Mouse (Mus musculus) adrenal gland, adult 2 months (tissue): Measurements from ENCODE around the gene Insrr. TPM values are rescaled to one million over a fixed set of nuclear protein-coding genes. Genes with fewer than 3 reads are reported as not detected.

Experiments
- DNase-seq: peaks from one replicate; pipeline ENCODE4 v3.0.0; 2021
- long read RNA-seq: library from polyadenylated mRNA; stranded (forward); transcript quantifications from one replicate; pipeline ENCODE4 v2.0.0, GENCODE M21; 2021
- polyA plus RNA-seq: library from polyadenylated mRNA; depleted of rRNA; stranded (reverse); fragments of >200 nt; gene quantifications from 2 replicates; pipeline ENCODE4 v1.2.3, GENCODE M21; 2012; rRNA removed
- total RNA-seq, 2 experiments: library from RNA; stranded (reverse); gene quantifications; 2 replicates each; pipeline ENCODE4 v1.2.3; 2021

Gene Insrr
- total RNA-seq, result under 1 TPM; 0.52 to 0.69 TPM
- polyA plus RNA-seq, result 1.2 and 3.9 TPM in 2 replicates
- long read RNA-seq, result 0 reads

GRCm38 (mm10) chr3:87796736-87797334 lies at the start of gene Insrr:
Gene Insrr (plus strand): TSS chr3:87796951.
- DNase-seq, result peak; percentile 40

GRCm38 (mm10) chr3:87748431-87748830 lies 48.3 kb upstream of the Insrr start, which contains the start of gene Lrrc71:
Gene Lrrc71 (minus strand): TSS chr3:87748625.
- DNase-seq, result no peak

DNA sequence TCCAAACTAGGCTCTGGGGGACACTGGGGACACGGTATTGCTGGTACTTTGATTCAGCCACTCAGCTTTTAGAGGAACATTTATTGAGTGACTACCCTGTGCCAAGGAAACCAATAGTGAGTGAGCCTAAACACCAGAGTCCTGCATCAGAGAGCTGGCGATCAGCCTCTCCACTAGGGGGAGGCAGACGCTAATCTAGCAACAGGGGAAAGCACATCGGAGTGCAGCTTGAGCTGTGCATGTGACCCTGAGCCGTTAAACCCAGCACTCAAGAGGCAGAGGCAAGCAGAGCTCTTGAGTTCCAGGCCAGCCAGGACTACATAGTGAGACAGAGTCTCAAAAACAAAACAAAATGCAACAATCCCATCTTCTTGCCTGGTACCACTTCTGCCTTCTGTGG lies 47.7 kb upstream of the Insrr start:
- peak; percentile 75 for DNase-seq

- DNase-seq, result no peak
These were observed 46.8 kb upstream of the Insrr start for GRCm38 (mm10) chr3:87749977-87750376.

GRCm38 (mm10) chr3:87752567-87752966 lies 44.2 kb upstream of the Insrr start:
- no peak for DNase-seq

GRCm38 (mm10) chr3:87753829-87754228 lies 42.9 kb upstream of the Insrr start:
- DNase-seq, result no peak

DNA sequence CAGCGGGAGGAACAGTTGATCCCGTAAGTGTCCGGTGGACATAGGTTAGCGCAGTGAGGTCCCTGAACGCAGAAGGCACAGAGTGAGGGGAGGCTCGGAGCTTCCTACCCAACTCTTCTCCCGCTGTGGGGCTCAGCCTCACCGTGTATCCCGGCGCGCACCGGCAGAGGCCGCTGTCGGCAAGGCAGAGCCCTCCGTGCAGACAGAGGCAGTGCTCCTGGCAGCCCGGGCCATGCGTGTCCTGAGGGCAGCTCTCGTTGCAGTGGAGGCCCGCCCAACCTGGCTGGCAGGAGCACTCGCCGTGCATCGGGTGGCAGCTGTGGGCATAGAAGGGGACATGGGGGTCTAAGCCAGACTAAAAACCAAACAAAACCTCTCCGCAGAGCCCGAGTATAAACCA lies 40.8 kb upstream of the Insrr start:
- peak; percentile 91 for DNase-seq

- no peak for DNase-seq
These were observed 40.3 kb upstream of the Insrr start for GRCm38 (mm10) chr3:87756488-87756887.

DNA sequence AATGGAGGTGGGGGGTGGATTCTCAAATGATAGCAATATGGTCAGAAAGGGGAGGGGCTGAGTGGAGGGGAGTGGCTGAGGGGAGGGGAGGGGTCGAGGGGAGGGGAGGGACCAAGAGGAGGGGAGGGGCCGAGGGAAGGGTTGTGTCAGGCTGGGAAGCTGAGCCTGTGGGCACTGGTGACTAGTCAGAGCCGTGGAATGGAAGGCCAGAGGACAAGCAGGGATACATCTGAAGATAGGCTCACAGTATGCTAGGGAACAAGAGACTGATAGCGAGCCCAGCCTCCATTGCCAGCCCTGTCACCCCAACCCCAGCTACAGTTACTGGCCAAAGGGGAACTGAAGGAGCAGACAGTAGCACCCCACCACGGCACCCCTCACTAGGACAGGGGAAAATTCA lies 38.1 kb upstream of the Insrr start:
- peak; percentile 52 for DNase-seq

- DNase-seq, result no peak
These were observed 35.1 kb upstream of the Insrr start for GRCm38 (mm10) chr3:87761408-87762375.

DNA sequence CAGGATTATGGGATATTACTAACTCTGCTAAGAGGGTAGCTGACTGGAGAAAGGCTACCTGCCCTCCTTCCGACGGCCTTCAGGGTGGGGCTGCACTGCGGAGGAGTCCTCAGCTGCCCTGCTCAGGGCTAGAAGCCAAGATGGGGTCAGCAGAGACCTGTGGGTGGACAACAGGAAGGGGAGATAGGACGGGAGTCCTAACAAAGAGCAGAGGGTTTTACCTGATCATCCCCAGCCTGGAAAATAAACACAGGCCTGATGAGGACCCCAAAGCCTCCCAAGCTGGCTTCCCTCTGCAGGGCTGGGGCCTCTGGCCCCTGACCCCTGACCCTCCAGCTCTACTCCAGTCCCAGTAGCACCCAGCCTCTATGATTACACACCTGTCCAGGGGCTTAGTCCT lies 33.5 kb upstream of the Insrr start:
- no peak for DNase-seq

DNA sequence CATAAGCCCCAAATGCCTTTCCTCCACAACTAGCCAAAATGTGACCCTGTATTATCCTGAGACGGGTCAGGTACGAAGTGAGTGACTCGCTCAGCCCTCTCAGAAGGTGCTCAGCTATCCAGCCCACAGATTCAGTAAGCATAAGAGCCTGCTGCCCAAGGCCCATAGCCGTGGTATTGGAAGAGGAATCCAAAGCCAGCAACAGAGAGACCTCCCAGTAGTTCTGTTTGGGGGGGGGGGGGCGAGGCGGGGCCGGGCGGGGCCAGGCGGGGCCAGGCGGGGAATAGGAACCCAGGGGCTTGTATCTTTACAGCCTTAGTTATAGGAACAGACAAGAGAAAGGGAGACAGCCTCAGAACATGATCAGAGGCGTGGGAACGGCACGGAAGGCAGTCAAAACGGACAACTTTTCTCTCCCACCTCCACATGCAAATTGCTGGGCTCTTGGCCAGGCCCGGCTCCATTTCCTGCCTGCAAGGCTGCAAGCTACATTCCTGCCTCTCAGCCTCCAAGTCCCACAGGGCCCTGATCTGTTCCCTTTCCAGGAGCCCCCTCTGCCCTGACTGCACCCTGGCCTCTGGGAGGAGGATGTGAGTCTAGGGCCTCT lies 33.0 kb upstream of the Insrr start:
- DNase-seq, result peak; percentile 75

DNA sequence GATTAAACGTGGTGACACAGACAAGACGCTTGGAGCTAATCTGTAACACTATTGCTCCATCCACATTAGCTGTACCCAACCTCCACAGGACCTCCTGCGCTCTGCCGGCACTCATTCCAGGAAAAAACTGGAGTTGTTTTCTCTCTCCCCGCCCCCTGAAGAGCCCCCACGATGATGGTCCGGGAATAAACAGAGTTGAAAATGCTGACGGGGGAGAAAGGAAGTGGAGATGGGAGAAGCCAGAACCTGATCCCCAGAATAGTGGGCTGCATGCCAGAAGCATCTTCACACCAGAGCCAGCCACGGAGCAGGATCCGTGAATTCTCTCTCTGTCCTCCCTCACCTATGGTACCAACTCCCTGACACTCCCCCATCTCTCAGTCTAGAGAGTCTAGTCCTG lies 32.2 kb upstream of the Insrr start:
- no peak for DNase-seq

GRCm38 (mm10) chr3:87765091-87765490 lies 31.7 kb upstream of the Insrr start:
- DNase-seq, result peak; percentile 68

DNA sequence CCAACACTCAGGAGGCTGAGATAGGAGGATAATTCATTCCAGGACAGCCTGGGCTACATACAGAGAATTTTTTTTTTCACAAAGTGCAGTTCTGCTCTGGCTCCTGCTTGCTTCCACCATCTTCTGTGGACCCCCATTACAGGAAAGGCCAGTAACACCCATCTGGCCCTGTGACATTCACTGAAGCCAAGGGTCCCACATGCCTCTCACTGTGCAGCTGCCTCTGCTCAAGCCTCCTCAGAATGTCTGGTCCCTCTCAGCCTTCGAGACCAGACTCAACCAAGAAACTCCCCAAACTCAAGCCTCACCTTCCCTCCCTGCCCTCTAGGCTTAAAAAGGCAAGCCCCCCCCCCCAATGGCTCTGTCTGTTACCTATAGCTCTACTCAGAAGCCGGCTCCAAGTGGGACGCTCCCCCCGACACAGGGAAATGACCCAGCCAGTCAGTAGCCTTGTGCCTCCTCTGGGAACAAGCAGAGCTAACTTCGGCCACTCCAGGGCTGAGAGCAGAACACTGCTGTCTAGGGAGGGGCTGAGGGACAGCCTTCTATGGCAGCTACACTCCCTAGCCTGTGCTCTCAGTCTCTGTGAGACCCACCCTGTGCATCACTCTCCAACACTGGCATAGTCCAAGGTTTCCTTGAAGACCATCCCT lies 31.0 kb upstream of the Insrr start:
- no peak for DNase-seq

DNA sequence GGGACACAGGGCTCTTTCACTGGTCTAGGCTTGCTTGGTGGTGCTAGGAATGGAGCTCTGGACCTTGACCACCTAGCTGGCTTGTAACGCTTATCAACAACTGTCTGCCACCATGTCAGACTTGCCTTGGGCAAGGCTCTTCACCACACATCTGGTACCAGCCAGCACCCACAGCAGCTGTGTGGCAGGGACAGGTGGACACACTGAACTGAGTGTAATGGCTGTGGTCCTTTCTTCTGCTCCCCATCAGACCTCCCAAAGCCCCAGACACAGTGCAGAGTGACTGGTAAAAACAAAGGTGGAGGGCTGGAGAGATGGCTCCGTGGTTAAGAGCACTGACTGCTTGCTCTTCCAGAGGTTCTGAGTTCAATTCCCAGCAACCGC lies 30.5 kb upstream of the Insrr start:
- DNase-seq, result no peak

GRCm38 (mm10) chr3:87767764-87768163 lies 29.0 kb upstream of the Insrr start:
- DNase-seq, result no peak

- no peak for DNase-seq
These were observed 28.3 kb upstream of the Insrr start for GRCm38 (mm10) chr3:87768431-87768830.

GRCm38 (mm10) chr3:87768844-87769243 lies 27.9 kb upstream of the Insrr start:
- peak; percentile 87 for DNase-seq

DNA sequence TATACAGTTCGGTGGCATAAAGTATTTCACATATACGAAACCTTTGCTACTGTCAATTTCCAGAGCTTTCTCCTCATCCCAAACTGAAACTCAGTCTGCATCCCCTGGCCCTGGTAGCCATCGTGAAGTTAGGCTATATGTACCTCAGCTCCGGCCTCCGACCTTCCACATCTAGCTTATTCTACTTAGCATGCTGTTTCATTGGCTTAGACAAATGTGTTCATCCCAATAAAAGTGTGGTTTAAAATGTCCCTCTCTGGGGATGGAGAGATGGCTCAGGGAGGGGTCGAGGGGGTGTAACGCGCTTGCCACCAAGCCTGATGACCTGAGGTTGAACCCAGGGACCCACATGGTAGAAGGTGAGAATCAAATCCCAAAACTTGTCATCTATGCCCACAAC lies 27.2 kb upstream of the Insrr start:
- no peak for DNase-seq

DNA sequence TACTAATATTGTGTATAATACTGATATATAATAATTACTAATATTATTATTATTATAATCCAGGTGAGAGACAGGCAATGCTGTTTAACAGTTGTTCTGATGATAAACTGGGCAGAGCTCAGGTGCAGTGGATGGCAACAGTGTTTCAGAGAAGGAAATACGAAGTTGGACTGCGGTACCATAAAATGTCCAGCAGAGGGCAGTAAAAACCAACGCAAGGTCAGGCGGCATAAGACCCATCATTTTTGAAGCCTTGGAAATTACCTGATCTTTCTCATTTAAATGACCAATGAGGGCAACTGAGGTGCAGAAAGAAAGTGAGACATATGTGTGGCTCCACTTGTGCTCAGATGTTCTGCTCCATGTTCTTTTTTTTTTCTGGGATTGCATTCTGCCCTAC lies 26.5 kb upstream of the Insrr start:
- DNase-seq, result no peak

GRCm38 (mm10) chr3:87771088-87771487 lies 25.7 kb upstream of the Insrr start:
- DNase-seq, result no peak
